Mouse (Mus musculus): ENCODE results near the gene Trim8.

DNA sequence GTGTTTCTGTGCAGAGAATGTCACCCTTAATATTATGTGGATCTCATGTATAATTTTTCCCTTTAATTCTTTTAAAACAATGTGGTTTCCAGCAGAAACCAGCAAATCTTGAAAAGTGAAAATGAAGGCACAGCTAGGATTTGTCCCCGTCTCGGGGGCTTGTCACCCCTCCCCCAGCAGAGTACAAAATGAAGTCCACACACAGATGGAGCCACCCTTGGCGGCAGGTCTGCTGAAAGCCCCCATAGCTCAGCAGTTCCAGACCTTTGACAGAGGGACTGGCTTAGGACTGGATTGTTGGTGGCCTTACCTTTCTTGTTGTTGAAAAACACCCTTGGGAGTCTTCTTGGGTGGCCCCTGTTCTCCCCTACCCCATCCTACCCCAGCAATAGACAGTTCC, 20.1 kb upstream of the Trim8 start:
- TF ChIP-seq POLR2A (IDR thresholded peaks at IDR 0.05; ENCODE audit: extremely low read depth, insufficient read depth, low read length) (no peak), CTCF (IDR thresholded peaks at IDR 0.05; ENCODE audit: low read depth, low read length) (no peak)
